Mouse (Mus musculus) kidney, postnatal 25 days (tissue): Measurements from ENCODE around the gene Gcm2.

Source experiments
- DNase-seq, 2 experiments: peaks; one replicate each; pipeline ENCODE4 v3.0.0; 2021; ENCODE audit warnings: mixed read lengths in 2 of 2

Gene Gcm2

GRCm38 (mm10) chr13:41110935-41111334 lies at the start of gene Gcm2:
TSS of gene Gcm2 (minus strand) at chr13:41111035.
- no peak for DNase-seq

GRCm38 (mm10) chr13:41158426-41158825 lies 47.6 kb upstream of the Gcm2 start:
- DNase-seq = no peak

GRCm38 (mm10) chr13:41153146-41153545 lies 42.3 kb upstream of the Gcm2 start:
- no peak for DNase-seq

GRCm38 (mm10) chr13:41146271-41146670 lies 35.4 kb upstream of the Gcm2 start:
- DNase-seq = peak; percentile 52 to 81

GRCm38 (mm10) chr13:41145433-41145970 lies 34.7 kb upstream of the Gcm2 start:
- DNase-seq = no peak

DNA sequence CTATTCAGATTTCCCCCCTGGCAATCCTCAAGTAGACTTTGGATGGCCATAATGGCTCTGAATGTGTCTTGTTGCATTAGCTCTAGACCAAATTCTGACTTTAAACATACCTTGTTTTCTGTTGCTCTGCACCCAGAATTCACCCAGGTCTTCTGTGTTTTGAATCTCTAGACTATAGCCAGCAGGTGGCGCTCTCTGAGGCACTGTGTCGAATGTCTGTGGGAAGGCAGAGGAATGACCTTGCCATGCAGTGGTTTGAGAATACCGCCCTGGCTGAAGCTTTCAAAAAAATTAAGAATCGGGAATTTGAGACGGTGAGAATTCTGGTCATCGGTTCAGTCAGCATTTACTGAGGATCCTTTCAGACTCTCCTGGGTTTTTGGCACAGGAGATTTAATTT lies 24.1 kb upstream of the Gcm2 start:
- DNase-seq = peak; percentile 72 to 86

DNA sequence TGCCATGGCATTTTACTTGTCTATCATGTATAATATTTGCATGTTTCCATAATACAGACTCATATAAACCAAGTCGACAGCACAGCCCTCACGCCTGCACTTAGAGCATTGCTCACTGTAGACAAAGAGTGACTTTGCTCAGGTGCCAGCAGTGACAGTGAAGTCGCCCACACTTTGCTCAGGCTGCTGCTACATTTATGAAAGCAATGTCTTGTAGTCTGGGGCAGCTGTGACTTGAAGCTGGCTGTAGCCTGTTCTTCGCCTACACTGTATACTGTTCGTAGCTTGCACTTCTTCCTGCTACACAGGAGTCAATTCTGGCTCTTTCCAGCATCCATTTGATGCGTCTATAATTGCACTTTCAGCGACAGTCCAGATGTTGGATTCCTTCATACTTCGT lies 18.2 kb upstream of the Gcm2 start:
- no peak for DNase-seq

DNA sequence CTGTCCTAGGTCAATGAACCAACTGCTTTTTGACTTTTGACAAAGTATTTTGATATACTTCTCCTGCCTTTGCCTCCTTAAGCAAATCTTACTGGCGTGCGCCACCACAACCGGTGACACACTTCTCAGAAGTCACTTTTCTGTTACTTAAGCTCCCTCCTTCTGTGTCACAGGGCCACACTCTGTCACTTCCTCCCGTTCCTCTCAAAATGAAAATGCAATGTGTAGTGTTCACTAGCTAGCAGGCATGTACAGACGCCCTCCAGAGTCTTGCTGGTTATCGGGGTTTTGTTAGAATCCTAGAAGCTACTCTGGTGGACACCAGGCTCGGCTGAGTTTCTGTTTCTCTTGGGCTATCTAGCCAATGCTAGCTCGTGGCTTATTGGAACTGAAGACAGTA lies 17.5 kb upstream of the Gcm2 start:
- DNase-seq = no peak

DNA sequence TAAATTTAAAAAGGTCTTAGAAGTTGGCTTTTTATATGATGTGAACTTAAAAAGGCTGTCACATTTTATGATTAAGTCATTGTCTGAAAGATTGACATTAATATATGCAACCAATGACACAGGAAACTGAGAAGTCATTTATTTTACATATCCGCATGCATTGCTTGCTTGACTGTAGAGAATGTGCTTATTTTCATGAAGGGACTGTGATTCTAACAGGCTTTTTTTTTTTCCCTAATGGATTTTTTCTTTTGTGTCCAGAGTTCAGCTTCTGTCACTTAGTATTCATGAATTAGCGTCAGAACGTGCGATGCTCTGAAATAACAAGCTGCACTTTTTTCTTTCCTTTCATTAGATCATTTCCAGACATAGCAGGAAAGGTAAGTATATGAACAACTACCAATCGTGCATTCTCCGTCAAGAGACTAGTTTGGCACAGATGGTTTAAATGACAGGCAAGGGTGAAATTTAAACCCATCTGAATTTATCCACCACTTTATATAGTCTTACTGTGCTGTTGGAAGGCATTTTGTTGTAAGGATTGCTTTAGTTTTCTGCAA lies 12.9 kb upstream of the Gcm2 start:
- DNase-seq = no peak

DNA sequence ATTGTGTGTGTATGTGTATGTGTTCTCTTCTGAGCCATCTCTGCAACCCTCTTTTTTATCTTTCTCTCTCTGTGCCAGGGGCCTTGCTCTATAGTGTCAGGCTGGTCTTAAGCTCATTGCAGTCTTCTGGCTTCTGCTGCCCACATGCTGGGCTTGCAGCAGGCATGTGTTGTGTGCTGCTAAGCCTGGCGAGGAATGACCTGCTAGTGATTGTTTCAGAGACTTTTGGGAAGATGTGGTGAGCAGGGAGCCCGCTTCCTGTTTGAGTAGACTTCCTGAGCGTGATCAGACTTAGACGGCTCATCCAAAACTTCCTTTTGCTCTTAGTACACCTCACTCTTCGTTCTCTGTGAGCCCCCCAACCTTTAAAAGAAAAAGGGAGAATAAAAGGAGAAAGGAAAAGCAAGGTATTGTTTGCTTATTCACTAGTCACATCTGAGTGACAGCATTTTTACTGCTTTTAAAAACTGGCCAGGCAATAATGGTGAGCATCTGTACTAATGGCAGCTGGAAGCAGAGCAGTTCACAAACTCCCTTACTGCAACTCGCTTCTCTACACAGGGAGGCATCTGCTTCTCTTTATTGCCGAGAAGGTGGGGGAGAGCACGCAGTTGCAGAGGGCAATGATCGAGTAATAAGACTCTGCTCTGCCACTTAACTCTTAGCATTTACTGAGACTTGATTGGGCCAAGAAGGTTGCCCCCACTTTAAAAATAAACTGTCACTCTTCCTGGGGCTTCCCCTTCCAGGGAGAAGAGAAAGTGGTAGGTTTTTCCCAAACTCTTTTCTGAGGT lies 8.5 kb upstream of the Gcm2 start:
- no peak for DNase-seq

GRCm38 (mm10) chr13:41113940-41114339 lies 3.1 kb upstream of the Gcm2 start, which contains the start of gene Sycp2l:
TSS of gene Sycp2l (plus strand) at chr13:41114307.
- DNase-seq = peak in 1 of 2 experiments; percentile 39

DNA sequence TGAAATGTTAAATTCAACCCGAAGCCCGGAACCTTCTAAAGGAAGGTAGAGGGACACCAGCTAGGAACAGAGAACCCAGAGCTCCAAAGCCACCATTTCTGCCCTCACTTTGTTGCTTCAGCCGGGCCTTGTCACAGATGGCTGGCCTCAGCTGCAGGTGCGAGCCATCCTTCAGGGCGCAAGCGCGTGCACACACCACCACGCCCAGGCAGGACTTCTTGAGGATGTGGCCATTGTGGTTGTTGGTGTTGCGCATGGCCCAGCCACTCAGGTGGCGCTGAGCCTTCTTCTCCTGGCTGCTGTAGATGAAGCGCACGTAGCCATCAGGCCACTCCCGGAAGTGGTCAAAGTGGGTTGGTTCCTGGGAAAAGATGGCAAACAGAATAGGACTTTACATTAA lies 5.3 kb downstream of the Gcm2 start:
- DNase-seq = no peak

- no peak for DNase-seq
Measured at GRCm38 (mm10) chr13:41103841-41104525, 6.9 kb downstream of the Gcm2 start.

DNA sequence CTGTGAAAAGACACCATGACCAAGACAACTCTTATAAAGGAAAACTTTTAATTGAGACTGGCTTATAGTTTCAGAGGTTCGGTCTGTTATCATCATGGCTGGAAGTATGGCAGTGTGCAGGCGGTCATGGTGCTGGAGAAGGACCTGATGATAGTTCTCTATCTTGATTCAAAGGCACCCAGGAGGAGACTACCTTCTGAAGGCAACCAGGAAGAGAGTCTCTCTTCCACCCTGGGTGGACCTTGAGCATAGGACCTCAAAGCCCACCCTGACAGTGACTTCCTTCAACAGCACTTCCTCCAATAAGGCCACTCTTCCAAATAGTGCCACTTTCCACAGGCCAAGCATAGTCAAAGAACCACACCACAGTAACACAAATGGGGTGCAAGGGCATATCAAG lies 10.8 kb downstream of the Gcm2 start:
- DNase-seq = no peak

- DNase-seq = no peak
Measured at GRCm38 (mm10) chr13:41098325-41098724, 12.5 kb downstream of the Gcm2 start.

DNA sequence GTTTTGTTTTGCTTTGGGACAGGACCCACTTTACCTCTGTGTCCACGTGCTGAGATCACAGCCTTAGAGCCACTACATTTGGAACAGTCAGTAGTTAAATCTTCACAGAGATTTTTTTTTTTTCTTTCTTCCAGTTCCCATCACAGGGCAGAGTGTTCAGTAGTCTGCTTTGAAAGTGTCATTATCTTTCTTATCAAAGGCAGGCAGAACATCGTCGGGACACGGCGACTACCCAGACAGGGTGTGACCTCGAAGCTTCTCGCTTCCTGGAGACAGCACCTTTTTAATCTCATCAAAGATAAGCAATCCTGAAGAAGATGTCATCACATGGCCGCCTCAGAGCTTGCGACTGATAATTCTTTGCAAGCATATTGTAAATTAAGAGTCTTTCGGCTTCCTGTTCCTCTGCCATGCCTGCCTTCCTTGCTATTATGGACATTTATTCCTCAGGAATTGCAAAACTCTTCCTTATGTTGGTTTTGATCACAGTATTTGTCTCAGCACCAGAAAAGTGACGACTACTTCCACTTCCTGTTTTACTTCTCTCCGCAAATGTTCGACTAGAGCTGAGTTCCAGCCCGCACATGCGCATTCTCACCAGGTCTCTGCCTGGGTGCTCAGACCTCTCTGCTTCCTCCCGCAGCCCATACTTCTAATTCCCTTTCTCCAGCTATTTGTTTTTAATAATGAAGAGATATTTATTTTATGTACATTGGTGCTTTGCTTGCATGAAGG lies 13.3 kb downstream of the Gcm2 start:
- DNase-seq = no peak

DNA sequence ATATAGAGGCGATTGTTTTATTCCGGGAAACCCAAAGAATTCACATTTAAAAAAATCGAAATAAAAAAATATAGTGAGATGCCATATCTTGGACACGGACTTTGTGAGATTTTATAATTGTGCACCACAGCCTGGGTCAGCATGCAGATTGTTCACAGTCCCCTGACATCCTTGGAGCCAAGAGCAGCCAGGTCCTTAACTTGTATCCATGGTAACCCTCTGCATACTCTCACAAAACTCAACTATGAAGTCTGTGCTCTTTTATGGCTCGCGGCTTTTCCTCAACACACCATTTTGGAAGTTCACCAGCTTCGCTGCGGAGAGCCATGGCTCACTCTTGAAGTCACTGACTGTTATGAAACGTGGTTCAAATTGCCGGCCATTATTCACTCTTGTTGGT lies 16.7 kb downstream of the Gcm2 start:
- no peak for DNase-seq

- no peak for DNase-seq
Measured at GRCm38 (mm10) chr13:41091271-41091670, 19.6 kb downstream of the Gcm2 start.

- DNase-seq = no peak
Measured at GRCm38 (mm10) chr13:41088746-41089145, 22.1 kb downstream of the Gcm2 start.

- no peak for DNase-seq
Measured at GRCm38 (mm10) chr13:41085140-41085539, 25.7 kb downstream of the Gcm2 start.

- no peak for DNase-seq
Measured at GRCm38 (mm10) chr13:41084521-41084920, 26.3 kb downstream of the Gcm2 start.

DNA sequence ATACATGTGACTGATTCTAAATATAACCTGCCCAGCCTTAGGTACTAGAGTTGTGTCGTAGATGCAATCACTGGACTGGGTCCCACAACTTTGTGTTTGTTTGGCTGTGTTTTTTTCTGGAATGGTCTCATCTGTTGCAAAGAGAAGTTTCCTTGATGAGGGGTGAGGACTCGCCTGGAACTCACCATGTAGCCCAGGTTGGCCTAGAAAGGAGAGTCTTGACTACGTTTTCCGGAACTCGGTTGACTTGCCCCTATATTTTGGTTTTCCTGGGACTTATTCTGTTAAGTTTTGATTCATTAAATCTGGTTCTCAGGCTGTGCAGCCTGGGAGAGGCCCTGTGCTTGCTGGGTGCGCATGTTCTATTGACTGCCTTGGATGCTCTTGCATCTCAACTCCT lies 30.1 kb downstream of the Gcm2 start:
- no peak for DNase-seq

DNA sequence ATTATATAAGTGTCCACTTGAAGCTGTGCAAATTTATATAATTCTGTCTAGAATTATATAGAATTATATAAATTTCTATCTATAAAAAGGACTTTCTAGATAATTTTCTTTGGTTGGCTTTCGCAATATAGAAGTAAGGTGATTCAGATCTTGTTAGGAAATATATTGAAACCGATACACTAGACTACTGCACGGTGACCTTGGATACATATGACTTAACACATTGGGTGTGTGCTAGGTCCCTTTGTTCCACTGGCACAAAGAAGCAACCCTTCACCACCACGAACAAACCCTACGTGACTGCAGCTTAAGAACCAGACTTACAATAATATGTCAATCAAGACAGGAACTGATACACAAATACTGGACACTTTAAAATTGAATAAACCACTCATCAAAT lies 31.0 kb downstream of the Gcm2 start:
- no peak for DNase-seq
